Mouse (Mus musculus) embryonic facial prominence, embryonic 12.5 days (tissue): ENCODE measurements around the gene Gm17606. TPM values are rescaled to one million over a fixed set of nuclear protein-coding genes. Genes with fewer than 3 reads are reported as not detected.
"Not testable (repeated sequence)": the region's sequence is repeated elsewhere in the genome, so short reads cannot be mapped to it uniquely, and the experiment has no call there.

Source experiments
- ATAC-seq: fragments of 200-750 bp; cut with Nextera tagmentation; 2 replicates; pipeline ENCODE4 v1.8.0; 2017; ENCODE audit not compliant: insufficient number of reproducible peaks, insufficient read depth, low FRiP score, low TSS enrichment
- H3K27ac ChIP-seq: fragments of 300-500 bp; sonication (generic); 2 replicates; pipeline ENCODE4 v1.5.1; 2016; ENCODE audit warnings: mild to moderate bottlenecking
- H3K27me3 ChIP-seq: fragments of 300-500 bp; sonication (generic); 2 replicates; pipeline ENCODE4 v1.6.1; 2016; ENCODE audit warnings: mild to moderate bottlenecking, moderate library complexity
- H3K36me3 ChIP-seq: fragments of 300-500 bp; sonication (generic); 2 replicates; pipeline ENCODE4 v1.6.1; 2016; ENCODE audit warnings: mild to moderate bottlenecking
- H3K4me1 ChIP-seq: fragments of 300-500 bp; sonication (generic); 2 replicates; pipeline ENCODE4 v1.6.1; 2016
- H3K4me2 ChIP-seq: fragments of 300-500 bp; sonication (generic); replicated peaks from 2 replicates; pipeline ENCODE4 v1.6.1; 2016; ENCODE audit warnings: mild to moderate bottlenecking, moderate library complexity
- H3K4me3 ChIP-seq: fragments of 300-500 bp; sonication (generic); 2 replicates; pipeline ENCODE4 v1.5.1; 2016; ENCODE audit warnings: mild to moderate bottlenecking
- H3K9ac ChIP-seq: fragments of 300-500 bp; sonication (generic); 2 replicates; pipeline ENCODE4 v1.6.1; 2016; ENCODE audit warnings: mild to moderate bottlenecking, moderate library complexity
- H3K9me3 ChIP-seq: fragments of 300-500 bp; sonication (generic); 2 replicates; pipeline ENCODE4 v1.6.1; 2016; ENCODE audit warnings: mild to moderate bottlenecking, moderate library complexity
- whole genome bisulfite sequencing: fragments of 180-500 bp; shearing (Covaris S2); methylation state at CpG from one replicate; pipeline ENCODE4 v1.1.7; 2016; 5-methylcytosine and 5-hydroxymethylcytosine counted together
- polyA plus RNA-seq: library from polyadenylated mRNA; unstranded; fragments of >200 nt; fragmentation: Nextera tagmentation; extraction: Ambion mirVana; gene quantifications from 2 replicates; pipeline ENCODE4 v1.2.1, GENCODE M21; 2016

Gm17606 gene
- polyA plus RNA-seq, 1 experiment from 2014 or later, result 1.1 TPM

DNA sequence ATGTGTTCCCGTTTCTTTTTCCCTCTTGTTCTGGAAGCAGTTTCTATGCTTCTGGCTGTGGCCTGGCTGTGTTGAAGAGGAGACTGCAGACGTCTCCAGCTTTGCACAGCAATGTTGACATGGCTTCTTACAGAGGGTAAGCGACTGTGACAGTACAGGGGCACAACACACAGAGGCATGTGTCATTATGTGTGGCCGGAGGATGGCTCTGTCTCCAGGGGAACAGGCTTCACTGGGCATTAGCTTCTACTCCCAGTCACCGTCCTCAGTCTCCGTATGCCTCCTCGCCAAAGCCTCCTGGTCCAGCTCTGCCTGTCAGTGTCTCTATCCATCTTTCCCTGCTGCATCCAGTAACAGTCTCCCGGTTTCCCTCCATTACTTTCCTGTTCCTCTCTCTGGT, 33.5 kb upstream of the Gm17606 start:
- H3K4me2 ChIP-seq, result no peak overlapping the region
- no peak overlapping the region for H3K4me3 ChIP-seq
- 55% methylated on average over 8 of the region's 8 CpGs for WGBS

DNA sequence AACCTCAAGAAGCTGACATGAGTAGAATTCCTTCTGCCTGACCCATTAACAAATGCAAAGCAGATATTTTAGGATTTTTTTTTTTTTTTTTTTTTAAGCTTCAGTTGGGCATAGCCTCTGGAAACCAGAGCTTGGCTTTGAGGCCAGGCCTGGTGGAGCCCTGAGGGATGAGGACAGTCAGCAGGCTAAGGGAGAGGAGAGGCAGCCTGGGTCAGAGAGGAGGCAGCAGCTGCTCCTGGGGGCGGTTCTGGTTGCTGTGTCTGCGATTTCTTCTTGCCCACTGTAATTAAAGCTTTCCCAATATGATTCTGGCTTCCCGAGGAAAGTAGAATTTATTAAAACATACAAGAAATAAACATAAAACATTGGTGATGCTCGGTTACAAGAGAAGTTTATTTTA, 31.5 kb upstream of the Gm17606 start:
- Histone ChIP-seq H3K27me3 (no peaks in the 10 kb centered on the region), H3K4me2 (no peak overlapping the region), H3K9ac (no peak overlapping the region), H3K9me3 (no peaks in the 10 kb centered on the region), H3K4me3 (no peak overlapping the region), H3K36me3 (peaks cover 20% of the 10 kb centered on the region), H3K27ac (0 out of 2 replicates have a peak overlapping the region, but pooled peaks have one; percentile 30), H3K4me1 (peaks cover 3% of the 10 kb centered on the region)
- ATAC-seq, result no peak
- 59% methylated on average over 4 of the region's 4 CpGs for WGBS

More for the DNA sequence above, 33.5 kb upstream of the Gm17606 start:
- Histone ChIP-seq H3K36me3 (peaks cover 8% of the 10 kb centered on the region; the same call in 1 of the 2 replicates), H3K27ac (no peak overlapping the region), H3K9me3 (no peaks in the 10 kb centered on the region), H3K4me1 (peaks cover 9% of the 10 kb centered on the region), H3K27me3 (no peaks in the 10 kb centered on the region), H3K9ac (no peak overlapping the region)
- no peak for ATAC-seq

DNA sequence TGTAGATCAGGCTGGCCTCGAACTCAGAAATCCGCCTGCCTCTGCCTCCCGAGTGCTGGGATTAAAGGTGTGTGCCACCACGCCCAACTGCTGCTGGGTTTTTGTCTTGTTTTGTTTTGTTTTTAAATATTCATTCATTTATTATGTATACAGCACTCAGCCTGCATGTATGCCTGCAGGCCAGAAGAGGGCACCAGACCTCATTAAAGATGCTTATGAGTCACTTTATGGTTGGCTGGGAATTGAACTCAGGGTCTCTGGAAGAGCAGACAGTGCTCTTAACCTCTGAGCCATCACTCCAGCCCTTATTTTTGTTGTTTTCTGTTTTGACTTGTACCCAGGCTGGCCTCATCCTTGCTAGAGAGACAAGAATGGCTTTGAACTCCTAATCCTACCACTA, 30.8 kb upstream of the Gm17606 start:
- no peaks in the 10 kb centered on the region for H3K9me3 ChIP-seq
- 80% methylated on average over 4 of the region's 4 CpGs for WGBS
- no peak for ATAC-seq
- H3K9ac ChIP-seq, result no peak overlapping the region
- no peaks in the 10 kb centered on the region for H3K27me3 ChIP-seq
- no peak overlapping the region for H3K27ac ChIP-seq
- H3K36me3 ChIP-seq, result peaks cover 27% of the 10 kb centered on the region
- H3K4me2 ChIP-seq, result no peak overlapping the region
- no peaks in the 10 kb centered on the region; the same call in 1 of the 2 replicates for H3K4me1 ChIP-seq
- H3K4me3 ChIP-seq, result no peak overlapping the region

DNA sequence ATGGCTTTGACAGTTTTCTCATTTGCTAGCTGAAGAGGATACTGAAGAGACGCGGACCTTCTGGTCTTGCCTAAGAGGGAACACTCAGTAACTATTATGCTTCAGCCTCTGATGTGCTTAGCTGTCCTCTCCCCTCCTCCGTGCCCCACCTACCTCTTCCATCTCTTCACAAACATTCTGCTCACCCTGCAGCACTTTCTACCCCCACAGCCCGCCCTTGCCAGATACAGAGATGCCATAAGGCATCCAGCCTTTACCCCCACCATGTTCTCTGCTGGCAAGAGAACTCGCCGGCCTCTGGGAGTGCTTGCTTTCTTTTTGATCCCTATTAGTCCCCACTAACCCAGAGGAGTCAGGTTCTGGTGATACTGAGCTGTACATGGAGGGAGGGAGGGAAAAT, 30.1 kb upstream of the Gm17606 start:
- WGBS, result 76% methylated on average over 6 of the region's 6 CpGs
- Histone ChIP-seq H3K36me3 (peaks cover 34% of the 10 kb centered on the region), H3K27ac (no peak overlapping the region), H3K4me1 (no peaks in the 10 kb centered on the region), H3K4me2 (no peak overlapping the region), H3K4me3 (no peak overlapping the region), H3K9me3 (no peaks in the 10 kb centered on the region), H3K27me3 (no peaks in the 10 kb centered on the region), H3K9ac (no peak overlapping the region)
- ATAC-seq, result no peak

DNA sequence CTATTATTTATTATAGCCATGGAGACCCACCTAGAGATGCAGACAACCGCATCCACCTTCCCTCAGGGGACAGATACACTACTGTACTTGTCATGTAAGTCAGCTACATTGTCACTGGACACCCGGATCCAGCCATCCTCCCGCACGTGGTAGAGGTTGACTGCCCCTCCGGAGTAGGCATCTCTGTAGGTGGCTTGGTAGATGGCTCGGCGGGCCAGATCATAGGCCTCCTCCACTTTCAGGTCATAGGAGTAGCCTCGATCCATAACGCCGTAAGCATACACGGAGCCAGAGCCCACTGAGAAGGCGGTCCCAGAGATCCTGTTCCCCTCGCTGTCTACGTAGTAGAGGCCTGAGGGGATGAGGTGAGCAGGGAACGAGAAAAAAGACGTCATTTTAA, 26.6 kb upstream of the Gm17606 start:
- 94% methylated on average over 16 of the region's 16 CpGs for WGBS
- H3K9ac ChIP-seq, H3K9me3 ChIP-seq, H3K4me1 ChIP-seq, ATAC-seq, H3K4me3 ChIP-seq, H3K27me3 ChIP-seq, H3K27ac ChIP-seq, H3K4me2 ChIP-seq: not testable (repeated sequence)
- peaks cover 41% of the 10 kb centered on the region for H3K36me3 ChIP-seq

DNA sequence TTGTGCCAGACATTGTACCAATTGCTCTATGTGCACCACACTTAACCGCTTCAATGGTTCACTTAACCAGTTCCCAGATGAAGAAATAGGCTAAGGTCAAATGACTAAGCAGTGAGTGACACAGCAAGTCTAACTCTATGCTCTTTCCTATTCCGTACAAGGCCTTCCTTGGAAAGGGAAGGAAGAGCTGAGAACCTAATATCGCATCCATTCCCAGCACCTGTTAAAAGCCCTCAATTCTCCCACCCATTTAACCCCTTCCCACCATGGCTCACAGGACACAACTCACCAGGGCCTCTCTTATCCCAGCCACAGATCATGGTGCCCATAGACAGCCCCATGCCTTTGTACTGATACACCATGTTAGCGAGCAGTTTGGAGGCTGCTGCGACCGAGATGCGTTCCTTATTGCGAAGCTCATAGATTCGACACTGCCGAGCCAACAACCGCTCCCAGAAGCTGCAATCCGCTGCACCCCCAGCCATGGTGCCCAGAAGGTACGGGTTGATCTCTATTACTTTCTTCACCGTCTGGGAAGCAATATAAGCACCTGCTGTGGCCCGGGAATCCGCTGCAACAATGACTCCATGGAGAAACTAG, 24.4 kb upstream of the Gm17606 start:
- Histone ChIP-seq H3K9me3 (no peaks in the 10 kb centered on the region), H3K4me2 (peak overlapping the region; percentile 67; the same call in 1 of the 2 replicates), H3K4me1 (0 out of 2 replicates have a peak, but pooled peaks cover 5% of the 10 kb centered on the region), H3K4me3 (no peak overlapping the region), H3K9ac (no peak overlapping the region), H3K27ac (no peak overlapping the region), H3K36me3 (peaks cover 41% of the 10 kb centered on the region), H3K27me3 (no peaks in the 10 kb centered on the region)
- WGBS, result 90% methylated on average over 16 of the region's 16 CpGs
- no peak for ATAC-seq

DNA sequence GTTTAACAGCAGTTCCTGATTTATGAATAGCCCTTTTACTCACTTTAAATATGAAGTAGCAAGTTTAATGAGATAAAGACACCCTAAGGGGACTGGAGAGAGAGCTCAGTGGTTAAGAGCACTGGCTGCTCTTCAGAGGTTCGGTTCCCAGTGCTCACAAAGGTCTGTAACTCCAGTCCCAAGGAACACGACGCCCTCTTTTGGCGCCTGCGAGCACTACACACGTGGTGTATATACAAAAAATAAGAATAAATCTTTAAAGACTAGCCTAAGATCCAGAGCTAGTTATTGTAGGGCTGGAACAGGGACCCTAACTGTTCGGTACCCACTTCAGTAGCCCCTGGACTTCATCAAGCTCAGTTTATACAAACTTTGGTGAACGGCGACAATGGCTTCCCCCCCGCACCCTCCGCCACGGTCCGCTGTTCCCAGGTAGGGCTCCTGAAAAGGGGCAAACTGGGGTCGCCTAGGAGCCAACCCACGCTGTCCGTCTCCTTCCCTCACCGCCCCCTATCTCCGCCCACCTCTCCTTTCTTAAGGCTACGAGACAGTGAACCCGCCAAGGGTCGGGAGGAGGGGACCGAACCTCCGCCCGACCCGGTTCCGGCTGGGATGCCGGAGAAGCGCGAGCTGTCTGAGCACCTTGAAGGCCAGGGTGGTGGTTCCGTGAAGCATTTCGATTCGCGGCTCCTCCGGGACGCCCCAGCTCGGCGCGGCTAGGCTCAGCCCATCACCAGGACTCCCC, 23.4 kb upstream of the Gm17606 start:
- peak; percentile 11; the same call in 1 of the 2 replicates for ATAC-seq
- H3K9me3 ChIP-seq, result no peaks in the 10 kb centered on the region
- peak overlapping the region; percentile 86 for H3K27ac ChIP-seq
- peaks cover 33% of the 10 kb centered on the region for H3K36me3 ChIP-seq
- peak overlapping the region; percentile 67 for H3K4me2 ChIP-seq
- 2% methylated on average over 38 of the region's 38 CpGs for WGBS
- 0 out of 2 replicates have a peak, but pooled peaks cover 5% of the 10 kb centered on the region for H3K4me1 ChIP-seq
- H3K9ac ChIP-seq, result peak overlapping the region; percentile 86
- H3K27me3 ChIP-seq, result no peaks in the 10 kb centered on the region
- H3K4me3 ChIP-seq, result peak overlapping the region; percentile 88

DNA sequence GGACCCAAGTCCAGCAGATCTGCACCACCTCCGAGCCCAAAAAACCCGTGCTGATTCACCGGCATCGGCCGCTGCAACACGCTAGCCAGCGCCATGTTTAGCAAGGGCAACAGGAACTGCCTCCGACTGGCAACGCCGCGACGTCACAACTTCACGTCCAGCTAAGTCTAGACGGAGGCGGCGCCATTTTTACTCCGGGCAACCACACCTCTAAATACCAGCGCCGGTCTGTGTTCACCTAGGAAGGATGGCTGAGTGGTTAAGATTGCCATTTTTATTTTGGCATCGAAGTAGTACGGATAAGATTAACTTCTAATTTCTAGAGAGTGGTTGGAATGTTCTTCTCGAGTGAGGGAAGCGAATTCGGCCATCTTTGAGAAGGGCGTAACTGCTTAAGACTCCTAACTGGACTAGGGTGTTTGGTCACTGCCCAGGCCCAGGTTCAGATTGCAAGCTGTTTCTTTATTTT, 22.8 kb upstream of the Gm17606 start, which contains the start of gene Psmb5:
TSS of gene Psmb5 (minus strand) at position 126 of the 469 bp plus-strand sequence.
- Histone ChIP-seq H3K27ac (peak within 1 kb of the TSS; percentile 86), H3K4me2 (peak within 1 kb of the TSS; percentile 67), H3K9me3 (no peaks in the 10 kb centered on the region), H3K27me3 (no peaks in the 10 kb centered on the region), H3K4me1 (0 out of 2 replicates have a peak, but pooled peaks cover 5% of the 10 kb centered on the region), H3K9ac (peak within 1 kb of the TSS; percentile 86), H3K36me3 (peaks cover 27% of the 10 kb centered on the region), H3K4me3 (peak within 1 kb of the TSS; percentile 88)
- peak; percentile 81 for ATAC-seq
- WGBS, result under 1% methylated on average over 25 of the region's 25 CpGs

DNA sequence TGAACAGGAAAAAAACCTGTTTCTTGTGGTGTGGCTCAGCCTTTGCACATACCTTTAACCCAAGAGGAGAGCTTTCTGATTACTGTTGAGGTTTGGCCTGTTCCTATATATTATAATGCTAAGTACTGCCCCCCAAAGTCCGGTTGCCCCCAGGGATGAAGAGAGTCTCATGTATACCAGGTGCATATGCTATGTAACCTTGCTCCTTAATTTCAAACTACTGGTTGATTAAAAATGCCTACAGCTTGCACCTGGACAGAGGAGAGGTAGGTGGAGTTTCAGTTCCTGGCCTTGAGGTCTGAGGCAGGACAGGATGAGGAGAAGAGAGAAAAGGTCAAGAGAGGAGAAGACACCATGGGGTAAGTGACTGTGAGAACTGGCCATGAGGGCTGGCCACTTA, 19.6 kb upstream of the Gm17606 start, which contains the start of gene Psmb11:
TSS of gene Psmb11 (plus strand) at position 301 of the 400 bp plus-strand sequence.
- no peak within 1 kb of the TSS for H3K4me2 ChIP-seq

DNA sequence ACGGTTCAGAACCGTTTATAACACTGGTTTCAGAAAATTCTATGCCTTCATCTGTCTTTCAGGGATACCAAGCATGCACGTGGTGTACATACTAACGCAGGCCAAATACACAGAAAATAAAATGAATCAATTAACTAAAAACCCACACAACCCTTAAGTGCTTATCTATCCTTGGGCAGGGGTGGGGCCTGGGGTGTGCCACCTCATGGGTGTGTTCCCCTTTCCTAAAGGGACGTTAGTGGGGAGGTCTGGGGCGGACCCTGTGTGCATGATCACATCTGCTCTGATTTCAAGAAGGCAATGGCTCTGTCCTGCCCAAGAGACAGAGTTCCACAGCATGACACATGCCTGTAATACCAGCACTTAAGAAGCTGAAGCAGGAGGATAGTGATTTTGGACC, 17.4 kb upstream of the Gm17606 start:
- WGBS, result 85% methylated on average over 6 of the region's 6 CpGs
- Histone ChIP-seq H3K9ac (no peak overlapping the region), H3K27me3 (0 out of 2 replicates have a peak, but pooled peaks cover 5% of the 10 kb centered on the region), H3K9me3 (no peaks in the 10 kb centered on the region), H3K36me3 (no peaks in the 10 kb centered on the region), H3K27ac (no peak overlapping the region), H3K4me3 (no peak overlapping the region), H3K4me1 (no peaks in the 10 kb centered on the region), H3K4me2 (no peak overlapping the region)
- ATAC-seq, result no peak

More for the DNA sequence above, 19.6 kb upstream of the Gm17606 start, which contains the start of gene Psmb11:
- Histone ChIP-seq H3K9ac (no peak within 1 kb of the TSS), H3K9me3 (no peaks in the 10 kb centered on the region), H3K36me3 (peaks cover 5% of the 10 kb centered on the region; the same call in 1 of the 2 replicates), H3K4me3 (no peak within 1 kb of the TSS), H3K27ac (no peak within 1 kb of the TSS), H3K27me3 (0 out of 2 replicates have a peak, but pooled peaks cover 5% of the 10 kb centered on the region), H3K4me1 (0 out of 2 replicates have a peak, but pooled peaks cover 5% of the 10 kb centered on the region)
- WGBS, result 78% methylated on average over 1 of the region's 1 CpGs
- ATAC-seq, result no peak

DNA sequence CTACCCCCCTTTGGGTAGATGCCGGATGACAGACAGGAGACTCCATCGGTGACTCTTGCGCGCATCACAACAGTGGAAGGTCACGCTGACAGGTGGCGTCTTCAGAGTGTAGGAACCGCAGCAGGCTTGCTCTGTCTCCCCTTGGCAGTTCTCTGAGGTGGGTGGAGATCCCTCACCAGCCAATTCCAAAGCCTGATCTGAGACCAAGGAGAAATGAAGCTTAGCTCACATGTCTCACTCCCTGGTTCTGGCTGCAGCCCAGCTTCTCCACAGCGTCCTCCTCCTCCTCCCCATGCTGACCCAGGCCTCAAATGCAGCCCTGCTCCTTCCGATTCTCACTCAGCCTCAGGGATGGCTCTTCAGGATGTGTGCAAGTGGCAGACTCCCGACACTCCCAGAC, 15.8 kb upstream of the Gm17606 start:
- Histone ChIP-seq H3K4me1 (no peaks in the 10 kb centered on the region), H3K4me2 (no peak overlapping the region), H3K9ac (no peak overlapping the region), H3K36me3 (0 out of 2 replicates have a peak, but pooled peaks cover 1% of the 10 kb centered on the region), H3K9me3 (no peaks in the 10 kb centered on the region), H3K4me3 (no peak overlapping the region), H3K27me3 (0 out of 2 replicates have a peak, but pooled peaks cover 5% of the 10 kb centered on the region), H3K27ac (no peak overlapping the region)
- WGBS, result 53% methylated on average over 10 of the region's 10 CpGs
- no peak for ATAC-seq
